Mouse (Mus musculus): ENCODE data around the gene Bok. TPM values are rescaled to one million over a fixed set of nuclear protein-coding genes. Genes with fewer than 3 reads are reported as not detected.
A peak's percentile ranks its signal among the peaks of the same experiment; 100 is the strongest.
"Not testable (repeated sequence)": the region's sequence is repeated elsewhere in the genome, so short reads cannot be mapped to it uniquely, and the experiment has no call there.

The Bok gene
- 10 to 100 TPM; 19.1 to 20.5 TPM for total RNA-seq (2021)
- long read RNA-seq, experiment 1, transcript Bok-201 (5 exons, 1,468 nt): major isoform, 29 of 41 reads
- long read RNA-seq, experiment 1, partial matches to known transcripts: 11 of 41 reads
- long read RNA-seq, experiment 1, other reads (novel, unspliced or antisense): 1 of 41 reads
- long read RNA-seq, experiment 2, transcript Bok-201 (5 exons, 1,468 nt): major isoform, 26 of 33 reads
- long read RNA-seq, experiment 2, partial matches to known transcripts: 7 of 33 reads
- long read RNA-seq, experiment 2, other reads (novel, unspliced or antisense): 0 of 33 reads

DNA sequence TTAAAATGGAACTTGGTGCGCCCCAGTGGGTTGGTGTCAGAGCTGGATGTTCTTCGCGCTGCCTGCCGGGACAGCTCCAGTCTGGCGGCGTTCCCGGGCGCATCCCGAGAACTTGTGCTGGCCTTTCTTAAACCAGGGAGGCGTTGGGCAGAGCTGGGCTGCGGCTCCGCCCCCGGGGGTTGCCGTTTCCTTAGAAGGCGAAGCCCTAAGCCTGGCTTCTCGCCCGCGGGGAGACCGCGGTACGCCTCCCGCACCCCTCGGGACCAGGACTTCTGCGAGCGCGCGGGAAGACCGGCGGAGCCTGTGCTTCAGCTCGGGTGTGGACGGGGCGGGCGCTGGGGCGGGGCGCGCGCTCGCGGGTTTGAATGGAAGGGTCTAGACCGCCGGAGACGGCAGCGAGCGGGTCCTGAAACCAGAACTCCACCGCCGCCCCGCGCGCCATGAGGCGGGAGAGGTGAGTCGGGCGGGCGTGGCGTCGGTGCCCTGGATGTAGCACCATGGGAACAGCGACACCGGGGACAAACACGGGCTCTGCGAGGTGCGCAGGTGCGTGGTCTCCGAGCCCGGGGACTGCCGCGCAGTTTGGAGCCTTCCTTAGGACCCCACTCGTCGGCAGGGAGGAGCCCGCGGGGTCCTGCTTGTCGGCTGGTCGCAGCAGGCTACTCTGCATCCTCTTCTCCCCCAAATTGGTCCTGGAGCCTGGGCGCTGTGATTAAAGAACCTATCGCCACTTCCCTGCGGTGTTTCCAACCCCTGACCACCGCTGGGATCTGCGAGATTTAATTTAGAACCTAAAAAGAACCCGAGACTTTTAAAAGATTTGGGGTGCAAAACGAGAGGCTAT, at the start of gene Bok:
TSS of gene Bok (plus strand) at position 260 of the 844 bp plus-strand sequence.
- intact Hi-C loops (cut with DNase I): no loop called here
- peak; percentile 67 to 71 for DNase-seq (ENCODE audit: low spot score in 2 of 2)

DNA sequence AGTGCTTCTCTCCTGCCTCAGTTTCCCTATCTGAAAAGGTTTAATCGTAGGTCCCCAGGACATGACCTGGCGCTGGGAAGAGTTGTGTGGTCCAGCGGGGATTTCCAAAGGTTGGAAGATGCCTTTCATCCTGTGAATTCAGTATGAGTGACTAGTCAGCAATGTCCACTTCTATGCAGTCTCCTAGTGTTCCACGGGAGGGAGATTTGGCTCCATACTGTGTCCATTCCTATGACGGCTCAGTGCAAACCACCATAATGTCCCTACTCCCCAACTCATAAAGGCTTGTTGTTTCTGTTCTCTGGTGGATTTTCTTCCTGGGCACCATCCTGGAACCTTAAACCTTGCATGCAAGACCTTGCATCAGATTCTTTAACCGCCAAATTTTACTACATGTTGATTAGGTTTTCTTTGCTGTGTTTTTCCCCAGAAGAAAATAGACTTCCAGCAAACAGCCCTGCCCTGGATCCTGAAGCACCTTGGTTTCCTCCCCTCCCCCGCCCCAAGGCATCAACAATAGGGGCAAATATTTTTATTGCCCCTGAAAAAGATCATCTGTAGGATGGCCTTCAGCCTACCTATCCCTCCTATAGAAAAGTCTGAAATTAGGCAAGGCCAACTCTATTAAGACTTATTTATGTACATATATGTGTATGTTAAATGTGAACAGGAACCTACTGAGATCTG, 49.1 kb upstream of the Bok start:
- intact Hi-C loops (cut with DNase I): loop anchor here (5.0 kb wide), 2 partner anchors 116 to 166 kb away; partner anchors contain the start of genes Atg4b, Dtymk, Ing5 and Thap4
- no peak for DNase-seq (ENCODE audit: low spot score in 2 of 2)

GRCm38 (mm10) chr1:93641978-93642377, 43.5 kb upstream of the Bok start:
- DNase-seq (ENCODE audit: low spot score in 2 of 2): no peak
- intact Hi-C loops (cut with DNase I): no loop called here

- intact Hi-C loops (cut with DNase I): no loop called here
- DNase-seq (ENCODE audit: low spot score in 2 of 2): no peak
Measured at GRCm38 (mm10) chr1:93642692-93643091, 42.8 kb upstream of the Bok start.

DNA sequence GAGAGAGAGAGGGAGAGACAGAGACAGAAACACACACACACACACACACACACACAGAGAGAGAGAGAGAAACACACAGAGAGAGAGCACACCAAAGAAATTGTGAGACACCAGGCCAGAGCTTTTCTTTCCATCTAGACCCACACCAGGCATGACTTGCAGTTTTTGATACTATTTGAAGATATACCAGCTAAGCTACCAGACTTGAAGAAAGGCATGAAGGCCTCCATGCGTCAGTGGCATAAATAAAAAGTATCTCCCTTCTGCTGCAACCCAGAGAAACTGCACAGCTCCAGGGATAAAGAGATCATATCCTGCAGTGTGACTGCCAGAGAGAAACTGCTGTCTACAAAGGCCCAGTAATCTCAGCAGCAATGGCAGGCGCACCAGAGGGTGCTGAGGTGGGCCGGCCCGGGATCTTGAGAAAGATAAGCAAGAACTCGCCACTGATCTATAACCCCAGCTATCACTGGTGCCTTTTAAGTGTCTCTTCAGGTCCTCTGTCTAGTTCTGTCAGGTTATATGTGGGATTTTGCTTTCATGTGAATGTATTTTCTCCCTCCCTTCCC, 35.8 kb upstream of the Bok start:
- intact Hi-C loops (cut with DNase I): no loop called here

DNA sequence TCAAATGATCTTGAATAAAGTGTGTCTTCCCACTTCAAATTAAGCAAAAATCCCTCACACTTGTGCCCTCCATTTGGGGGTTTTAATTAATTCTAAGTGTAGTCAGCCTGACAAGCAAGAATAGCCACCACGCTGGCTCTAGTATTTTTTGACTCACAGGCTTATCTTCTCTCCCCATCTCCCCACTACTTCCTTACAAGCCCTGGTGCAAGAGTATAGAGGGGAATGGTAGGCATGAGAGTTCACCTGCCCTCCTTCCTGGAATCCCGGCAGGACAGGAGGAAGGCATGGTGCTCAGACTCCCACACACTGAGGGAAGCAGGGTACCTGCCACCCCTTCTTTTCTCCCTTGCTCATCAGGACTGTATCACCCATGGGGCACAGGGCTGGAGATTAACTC, 31.2 kb upstream of the Bok start:
- DNase-seq (ENCODE audit: low spot score in 2 of 2): no peak
- intact Hi-C loops (cut with DNase I): no loop called here

More for the DNA sequence above, 35.8 kb upstream of the Bok start:
- no peak for DNase-seq (ENCODE audit: low spot score in 2 of 2)

GRCm38 (mm10) chr1:93654798-93655197, 30.7 kb upstream of the Bok start:
- no peak for DNase-seq (ENCODE audit: low spot score in 2 of 2)
- intact Hi-C loops (cut with DNase I): no loop called here

- intact Hi-C loops (cut with DNase I): no loop called here
- DNase-seq (ENCODE audit: low spot score in 2 of 2): no peak
Measured at GRCm38 (mm10) chr1:93656325-93657024, 29.0 kb upstream of the Bok start.

DNA sequence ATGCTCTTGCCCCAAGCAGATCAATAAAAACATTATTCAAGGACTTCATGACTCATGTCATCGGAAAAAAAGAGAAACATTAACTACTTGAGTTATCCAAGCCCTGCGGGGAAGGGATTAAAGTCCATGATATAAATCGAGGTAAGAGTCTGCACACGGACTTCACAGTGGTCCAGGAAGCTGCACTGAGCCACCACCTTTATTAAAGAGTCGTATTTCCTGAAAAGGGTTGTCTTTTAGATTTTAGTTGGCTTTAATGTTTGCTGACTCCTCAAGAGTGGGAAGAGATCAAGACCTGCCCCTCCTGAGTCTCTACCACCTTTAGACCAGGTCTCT, 28.5 kb upstream of the Bok start:
- intact Hi-C loops (cut with DNase I): no loop called here
- no peak for DNase-seq (ENCODE audit: low spot score in 2 of 2)

DNA sequence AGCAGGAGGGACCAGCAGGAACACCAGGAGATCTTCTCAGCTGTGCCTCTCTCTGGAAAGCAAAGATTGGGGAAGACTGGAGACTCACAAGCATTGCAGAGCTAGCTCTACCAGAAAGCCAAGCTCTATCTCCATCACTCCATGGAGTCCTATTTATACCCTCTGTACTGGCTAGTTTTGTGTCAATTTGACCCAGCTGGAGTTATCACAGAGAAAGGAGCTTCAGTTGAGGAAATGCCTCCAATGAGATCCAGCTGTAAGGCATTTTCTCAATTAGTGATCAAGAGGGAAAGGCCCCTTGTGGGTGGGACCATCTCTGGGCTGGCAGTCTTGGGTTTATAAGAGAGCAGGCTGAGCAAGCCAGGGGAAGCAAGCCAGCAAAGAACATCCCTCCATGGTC, 26.9 kb upstream of the Bok start, which contains the start of gene Stk25:
TSS of gene Stk25 (minus strand) at position 101 of the 400 bp plus-strand sequence.
- intact Hi-C loops (cut with DNase I); DNase-seq (ENCODE audit: low spot score in 2 of 2): not testable (repeated sequence)

DNA sequence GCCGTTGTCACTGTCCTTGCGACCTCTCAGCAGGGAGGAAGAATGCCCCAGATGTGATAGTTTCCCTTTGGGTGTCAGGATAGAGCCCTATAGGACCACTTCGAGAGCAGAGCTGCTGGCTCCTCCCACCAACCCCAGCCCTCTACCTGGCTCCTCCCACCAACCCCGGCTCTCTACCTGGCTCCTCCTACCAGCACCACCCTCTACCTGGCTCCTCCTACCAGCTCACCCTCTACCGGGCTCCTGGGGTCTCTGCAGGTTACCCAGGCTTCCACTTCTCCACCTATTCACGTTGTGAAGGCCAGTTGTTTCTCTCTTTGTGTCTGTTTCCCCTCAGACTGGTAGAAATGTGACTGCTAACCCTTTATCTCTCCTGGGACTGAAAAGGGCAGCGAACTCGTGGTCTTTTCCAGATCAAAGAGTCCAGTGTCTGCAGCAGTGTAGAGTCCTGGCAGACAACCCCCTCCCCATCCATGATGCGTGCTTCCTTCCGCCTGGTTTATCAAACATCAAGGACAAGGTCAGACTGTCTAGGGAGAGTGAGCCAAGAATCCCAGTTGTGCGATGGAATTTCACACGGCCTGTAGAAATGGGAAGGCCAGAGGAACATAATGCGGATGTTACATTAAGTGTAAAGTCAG, 17.6 kb upstream of the Bok start:
- no peak for DNase-seq (ENCODE audit: low spot score in 2 of 2)
- intact Hi-C loops (cut with DNase I): no loop called here

DNA sequence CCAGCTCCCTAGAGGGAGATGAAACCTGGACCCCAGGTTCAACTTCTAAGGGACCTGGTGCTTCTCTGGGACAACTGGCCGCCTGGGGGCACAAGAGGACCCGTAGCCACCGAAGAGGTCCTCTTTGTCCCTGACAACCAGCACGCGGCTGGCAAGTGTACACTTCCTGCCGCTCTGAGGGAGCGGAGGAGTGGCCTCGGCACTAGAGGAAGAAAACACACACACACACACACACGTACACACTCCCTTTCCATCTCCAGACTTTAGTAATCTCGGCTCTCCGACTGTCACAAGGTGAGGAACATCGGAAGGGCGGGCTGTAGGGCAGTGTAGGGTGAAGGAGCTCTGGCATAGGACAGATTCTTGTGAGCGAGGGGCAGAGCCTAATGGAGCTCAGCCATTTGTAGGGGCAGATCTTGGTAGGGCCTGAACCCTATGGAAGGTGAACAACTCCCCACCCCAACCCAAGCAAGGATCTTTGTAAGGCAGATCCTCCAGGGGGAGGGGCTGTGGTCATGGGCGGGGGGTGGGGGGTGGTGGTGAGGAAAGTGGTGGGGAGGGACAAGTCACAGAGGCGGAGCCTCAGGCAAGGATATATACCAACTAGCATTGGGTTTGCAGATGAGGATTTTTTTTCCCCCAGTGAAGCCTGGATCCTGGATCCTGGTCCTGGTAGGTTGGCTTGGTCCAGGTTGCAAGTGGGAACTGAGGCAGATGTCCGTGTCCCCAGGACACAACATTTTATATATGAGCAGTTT, 16.5 kb upstream of the Bok start:
- intact Hi-C loops (cut with DNase I): no loop called here
- peak; percentile 63 to 73 for DNase-seq (ENCODE audit: low spot score in 2 of 2)

DNA sequence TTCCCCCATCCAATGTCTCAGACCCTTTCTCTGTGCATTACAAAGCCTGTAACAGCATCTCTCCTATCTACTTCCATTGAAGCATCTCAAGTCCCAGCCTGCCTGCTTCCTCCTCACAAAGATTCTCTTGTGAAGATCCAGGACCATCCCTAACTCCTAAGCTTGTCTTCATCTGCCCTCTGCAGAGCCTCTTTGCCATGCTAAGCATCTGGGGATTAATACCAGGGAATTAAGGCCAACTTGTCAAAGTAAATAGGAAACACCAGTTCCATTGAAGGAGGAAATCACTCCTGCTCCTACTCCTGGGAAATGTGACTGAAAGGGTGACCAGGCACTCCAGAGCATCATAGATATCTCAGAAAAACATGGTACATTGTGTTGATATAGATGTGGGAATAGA, 15.5 kb upstream of the Bok start:
- intact Hi-C loops (cut with DNase I): no loop called here

DNA sequence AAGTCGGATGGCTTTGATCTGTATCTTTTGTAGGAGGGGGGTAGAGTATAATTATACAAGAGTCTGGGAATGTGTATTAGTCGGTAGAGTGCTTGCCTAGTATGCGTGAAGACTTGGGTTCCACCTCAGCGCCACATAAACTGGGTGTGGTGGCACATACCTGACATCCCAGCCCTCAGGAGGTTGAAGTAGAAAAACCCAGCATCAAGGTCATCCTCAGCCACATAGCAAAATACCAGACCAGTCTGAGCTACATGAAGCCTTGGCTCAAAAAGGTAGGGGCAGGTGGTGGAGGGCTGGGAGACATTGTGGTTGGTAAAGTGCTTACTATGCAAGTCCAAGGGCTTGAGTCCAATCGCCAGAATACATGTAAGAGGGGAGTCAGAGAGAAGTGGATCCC, 12.8 kb upstream of the Bok start:
- intact Hi-C loops (cut with DNase I): no loop called here
- DNase-seq (ENCODE audit: low spot score in 2 of 2): no peak

More for the DNA sequence above, 15.5 kb upstream of the Bok start:
- no peak for DNase-seq (ENCODE audit: low spot score in 2 of 2)

GRCm38 (mm10) chr1:93678386-93678785, 7.1 kb upstream of the Bok start:
- DNase-seq (ENCODE audit: low spot score in 2 of 2): no peak
- intact Hi-C loops (cut with DNase I): no loop called here

DNA sequence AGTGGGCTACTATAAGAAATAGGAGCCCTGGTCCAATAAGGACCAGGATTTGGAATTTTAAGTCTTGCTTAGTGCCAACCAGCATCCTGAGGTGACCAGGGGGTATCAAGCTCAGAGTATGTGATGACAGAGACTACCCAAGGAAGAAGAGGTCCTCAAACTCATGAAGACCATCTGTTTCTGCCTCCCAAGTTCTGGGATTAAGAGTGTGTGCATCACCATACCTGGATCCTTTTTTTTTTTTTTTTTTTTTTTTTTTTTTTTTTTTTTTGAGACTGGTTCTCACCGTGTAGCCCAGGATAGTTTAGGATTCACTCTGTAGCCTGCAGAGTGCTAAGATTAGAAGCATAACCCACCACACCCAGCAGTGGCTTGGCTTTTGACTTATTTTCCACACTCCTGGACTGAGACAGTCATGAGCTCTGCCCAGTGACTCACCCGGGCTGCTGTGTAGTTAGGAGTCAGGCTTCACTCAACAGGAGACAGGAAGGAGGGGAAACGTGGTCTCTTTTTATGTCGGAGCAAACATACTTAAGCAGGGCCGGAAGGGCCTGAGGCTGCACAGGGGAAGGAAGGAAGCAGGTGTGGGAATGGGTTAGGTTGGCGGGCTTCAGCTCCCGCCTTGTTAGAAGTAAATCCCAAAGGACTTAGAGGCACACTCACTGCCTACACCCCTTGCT, 5.4 kb upstream of the Bok start:
- intact Hi-C loops (cut with DNase I): no loop called here
- DNase-seq (ENCODE audit: low spot score in 2 of 2): no peak

DNA sequence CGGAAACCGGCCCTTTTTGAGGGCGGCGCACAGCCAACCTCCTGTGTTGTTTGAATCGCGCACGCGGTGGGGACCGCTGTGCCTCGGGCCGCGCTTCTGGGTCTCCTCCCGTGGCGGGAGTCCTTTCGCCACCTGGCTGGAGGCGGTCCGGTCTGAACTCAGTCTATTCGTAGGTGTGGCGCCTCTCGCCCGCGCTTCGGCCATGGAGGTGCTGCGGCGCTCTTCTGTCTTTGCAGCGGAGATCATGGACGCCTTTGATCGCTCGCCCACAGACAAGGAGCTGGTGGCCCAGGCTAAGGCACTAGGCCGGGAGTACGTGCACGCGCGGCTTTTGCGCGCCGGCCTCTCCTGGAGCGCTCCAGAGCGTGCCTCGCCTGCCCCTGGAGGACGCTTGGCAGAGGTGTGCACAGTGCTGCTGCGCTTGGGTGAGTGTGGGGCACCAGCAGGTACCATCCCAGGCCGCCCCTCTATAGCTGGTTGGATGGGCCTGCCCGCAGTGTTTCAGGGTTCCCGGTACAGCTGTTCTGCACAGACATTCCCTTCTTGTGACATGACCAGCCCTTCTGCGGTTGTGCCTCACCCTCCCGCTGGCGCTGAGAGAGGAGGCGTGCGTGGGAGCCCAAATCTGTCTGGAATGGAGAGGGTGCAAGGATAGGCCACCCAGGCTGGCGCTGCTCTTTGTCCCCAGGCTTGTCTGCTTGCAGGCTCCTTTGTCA, 943 bp downstream of the Bok start:
- peak; percentile 59 to 66 for DNase-seq (ENCODE audit: low spot score in 2 of 2)

More for the DNA sequence above, 943 bp downstream of the Bok start:
- intact Hi-C loops (cut with DNase I): no loop called here

All from left cerebral cortex, postnatal 14 days (tissue).